Mouse (Mus musculus) forebrain, embryonic 11.5 days (tissue): Measurements from ENCODE around the gene Olfr221. TPM values are rescaled to one million over a fixed set of nuclear protein-coding genes. Genes with fewer than 3 reads are reported as not detected.
A peak's percentile ranks its signal among the peaks of the same experiment; 100 is the strongest.

Experiments
- ATAC-seq: fragments of 200-750 bp; cut with Nextera tagmentation; replicated peaks from 2 replicates; pipeline ENCODE4 v1.8.0; 2017; ENCODE audit warnings: moderate TSS enrichment; ENCODE audit not compliant: low FRiP score
- DNase-seq: peaks from one replicate; pipeline ENCODE4 v3.0.0-alpha.2; 2017; ENCODE audit warnings: low spot score
- H3K27ac ChIP-seq: fragments of 300-500 bp; sonication (generic); 2 replicates; pipeline ENCODE4 v1.5.1; 2014; ENCODE audit warnings: low read depth, low read length
- H3K27me3 ChIP-seq: fragments of 300-500 bp; sonication (generic); 2 replicates; pipeline ENCODE4 v1.6.1; 2014; ENCODE audit warnings: mild to moderate bottlenecking, low read length, mixed read lengths; ENCODE audit not compliant: control insufficient read depth, insufficient read depth
- H3K36me3 ChIP-seq: fragments of 300-500 bp; sonication (generic); 2 replicates; pipeline ENCODE4 v1.6.1; 2014; ENCODE audit warnings: mild to moderate bottlenecking, low read length, moderate library complexity, mixed read lengths; ENCODE audit not compliant: control insufficient read depth, insufficient read depth
- H3K4me1 ChIP-seq: fragments of 300-500 bp; sonication (generic); replicated peaks from 2 replicates; pipeline ENCODE4 v1.6.1; 2014; ENCODE audit warnings: low read length, mixed read lengths; ENCODE audit not compliant: control insufficient read depth, insufficient read depth
- H3K4me2 ChIP-seq: fragments of 300-500 bp; sonication (generic); 2 replicates; pipeline ENCODE4 v1.6.1; 2014; ENCODE audit warnings: low read depth, mild to moderate bottlenecking, low read length, moderate library complexity, mixed read lengths; ENCODE audit not compliant: severe bottlenecking
- H3K4me3 ChIP-seq: fragments of 300-500 bp; sonication (generic); 2 replicates; pipeline ENCODE4 v1.5.1; 2014; ENCODE audit warnings: low read depth, low read length
- H3K9ac ChIP-seq: fragments of 300-500 bp; sonication (generic); 2 replicates; pipeline ENCODE4 v1.6.1; 2014; ENCODE audit warnings: low read length
- H3K9me3 ChIP-seq: fragments of 300-500 bp; sonication (generic); 2 replicates; pipeline ENCODE4 v1.6.1; 2016; ENCODE audit warnings: low read length, mixed read lengths; ENCODE audit not compliant: control insufficient read depth
- WGBS: fragments of 180-500 bp; shearing (Covaris S2); extraction: QIAGEN DNeasy Blood & Tissue Kit; methylation state at CpG from one replicate; pipeline ENCODE4 v1.1.7; 2014; 5-methylcytosine and 5-hydroxymethylcytosine counted together
- polyA plus RNA-seq: library from polyadenylated mRNA; unstranded; fragments of >200 nt; fragmentation: Nextera tagmentation; extraction: Ambion mirVana; gene quantifications from 2 replicates; pipeline ENCODE4 v1.2.1, GENCODE M21; 2014

Gene Olfr221
- polyA plus RNA-seq, 1 experiment from 2014 or later: not detected

- Histone ChIP-seq H3K27ac (peak overlapping the region; percentile 100), H3K27me3 (no peaks in the 10 kb centered on the region), H3K9me3 (no peaks in the 10 kb centered on the region), H3K36me3 (peaks cover 9% of the 10 kb centered on the region), H3K9ac (peak overlapping the region; percentile 41), H3K4me3 (no peak overlapping the region), H3K4me1 (peaks cover 51% of the 10 kb centered on the region), H3K4me2 (peak overlapping the region; percentile 75)
- 35% methylated on average over 1 of the region's 1 CpGs for WGBS
- DNase-seq: no peak
- ATAC-seq: no peak
These were observed 30.6 kb downstream of the Olfr221 start for GRCm38 (mm10) chr14:52011683-52012082.

DNA sequence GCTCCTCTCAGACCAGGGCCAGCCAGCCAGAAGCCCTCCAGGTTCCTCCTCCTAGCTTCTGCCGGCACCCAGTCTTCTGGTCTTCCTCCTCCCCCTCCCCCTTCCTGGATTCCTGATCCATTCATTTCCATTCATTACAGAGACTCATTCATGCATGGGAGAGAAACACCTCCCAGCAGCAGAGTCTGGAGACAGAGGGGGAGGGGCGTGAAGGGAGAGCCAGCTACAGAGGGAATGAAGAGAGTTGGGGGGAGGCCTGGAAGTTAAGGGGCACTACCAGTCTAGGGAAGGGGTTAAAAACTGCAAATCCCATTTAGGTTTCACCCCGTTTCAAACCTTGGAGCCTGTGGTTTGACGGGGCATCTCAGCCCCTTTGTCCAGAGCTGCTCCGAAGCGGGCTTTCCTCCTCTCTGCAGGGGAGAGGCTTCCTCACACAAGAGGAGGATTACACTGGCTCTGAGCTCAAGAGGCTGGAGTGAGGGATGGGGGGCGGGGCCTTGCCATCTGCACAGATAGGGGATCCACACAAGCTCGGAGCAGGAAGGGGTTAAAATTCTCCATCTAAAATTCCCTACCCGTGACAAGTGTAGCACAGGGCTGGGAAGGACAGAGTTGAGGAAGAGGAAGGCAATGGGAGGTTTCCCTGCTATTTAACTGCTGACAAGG lies 31.7 kb downstream of the Olfr221 start:
- Histone ChIP-seq H3K36me3 (peaks cover 14% of the 10 kb centered on the region), H3K4me3 (peak overlapping the region; percentile 42), H3K27ac (peak overlapping the region; percentile 100), H3K4me1 (peaks cover 44% of the 10 kb centered on the region), H3K9me3 (no peaks in the 10 kb centered on the region), H3K4me2 (peak overlapping the region; percentile 75), H3K27me3 (no peaks in the 10 kb centered on the region), H3K9ac (peak overlapping the region; percentile 55)
- peak; percentile 83 for ATAC-seq
- DNase-seq: peak; percentile 88
- WGBS: under 1% methylated on average over 9 of the region's 9 CpGs

GRCm38 (mm10) chr14:52009841-52010240 lies 32.4 kb downstream of the Olfr221 start:
- Histone ChIP-seq H3K36me3 (peaks cover 14% of the 10 kb centered on the region), H3K4me3 (peak overlapping the region; percentile 42), H3K9me3 (no peaks in the 10 kb centered on the region)

DNA sequence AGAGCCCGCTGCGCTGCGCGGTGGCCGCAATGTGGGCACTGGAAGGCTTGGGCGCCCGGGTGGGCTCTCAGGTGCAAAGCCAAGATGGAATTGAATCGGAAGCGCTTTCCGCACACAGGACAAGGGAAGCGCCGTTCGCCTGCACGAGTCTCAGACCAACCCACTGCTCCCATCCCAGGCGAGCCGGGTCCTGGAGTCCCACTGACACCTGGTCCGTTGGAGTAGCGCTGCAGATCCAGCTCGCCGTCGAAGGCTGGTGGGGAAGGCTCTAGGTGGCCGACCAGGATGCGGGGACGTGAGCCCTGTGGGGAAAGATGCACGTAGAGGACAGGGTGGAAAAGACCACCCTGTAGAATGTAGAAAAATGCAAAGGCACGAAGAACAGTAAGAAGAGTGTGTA lies 32.9 kb downstream of the Olfr221 start:
- WGBS: 23% methylated on average over 26 of the region's 26 CpGs
- Histone ChIP-seq H3K9me3 (no peaks in the 10 kb centered on the region), H3K36me3 (peaks cover 14% of the 10 kb centered on the region), H3K4me2 (peak overlapping the region; percentile 75), H3K4me1 (peaks cover 49% of the 10 kb centered on the region), H3K4me3 (peak overlapping the region; percentile 42), H3K27ac (peak overlapping the region; percentile 100; the same call in 1 of the 2 replicates), H3K27me3 (no peaks in the 10 kb centered on the region), H3K9ac (peak overlapping the region; percentile 55)
- ATAC-seq (no peak), DNase-seq (no peak)

More at GRCm38 (mm10) chr14:52009841-52010240, 32.4 kb downstream of the Olfr221 start:
- Histone ChIP-seq H3K27me3 (no peaks in the 10 kb centered on the region), H3K4me2 (peak overlapping the region; percentile 75), H3K4me1 (peaks cover 45% of the 10 kb centered on the region), H3K27ac (peak overlapping the region; percentile 100), H3K9ac (peak overlapping the region; percentile 55)
- ATAC-seq: no peak
- DNase-seq: no peak
- WGBS: 32% methylated on average over 6 of the region's 6 CpGs

DNA sequence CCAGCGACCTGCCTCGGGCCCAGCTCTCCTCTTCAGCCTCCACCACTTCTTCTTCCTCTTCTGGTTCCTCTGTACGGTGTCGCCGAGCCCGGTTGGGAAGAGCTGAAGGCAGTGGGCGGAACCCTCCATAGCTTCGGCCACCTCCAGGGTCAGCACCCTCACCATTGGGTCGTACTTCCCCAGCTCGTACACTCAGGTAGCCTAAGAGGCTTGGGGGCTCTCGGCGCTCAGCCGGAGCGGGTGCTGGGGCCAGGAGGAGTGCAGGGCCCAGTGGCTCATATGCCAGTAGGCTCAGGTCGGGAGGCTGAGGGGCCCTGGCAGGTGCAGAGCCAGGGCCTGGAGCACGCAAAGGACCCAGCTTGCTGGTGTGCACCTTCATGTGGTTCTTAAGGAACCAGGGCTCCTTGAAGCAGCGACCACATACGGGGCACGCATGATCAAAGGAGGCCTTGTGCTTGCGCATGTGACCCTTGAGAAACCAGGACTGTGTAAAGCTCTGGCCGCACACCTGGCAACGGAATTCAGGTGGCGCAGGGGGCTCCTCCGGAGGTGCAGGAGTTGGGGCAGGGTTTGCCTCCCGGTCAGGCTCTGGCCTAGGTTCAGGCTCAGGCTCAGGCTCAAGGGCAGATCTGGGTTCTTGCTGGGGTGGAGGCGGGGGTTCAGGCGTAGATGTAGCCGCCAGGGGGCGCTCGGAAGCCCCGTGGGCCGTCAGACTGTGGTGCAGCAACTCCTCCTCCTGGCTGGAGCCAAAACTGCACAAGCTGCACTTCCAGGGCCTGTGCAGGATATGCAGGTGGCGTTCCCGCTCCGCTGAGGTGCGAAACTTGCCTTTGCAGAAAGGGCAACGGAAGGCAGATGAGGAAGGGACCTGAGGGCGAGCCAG lies 33.7 kb downstream of the Olfr221 start:
- ATAC-seq: peak; percentile 16
- Histone ChIP-seq H3K9me3 (no peaks in the 10 kb centered on the region), H3K4me3 (peak overlapping the region; percentile 42), H3K27me3 (no peaks in the 10 kb centered on the region), H3K27ac (peak overlapping the region; percentile 37), H3K9ac (peak overlapping the region; percentile 55), H3K36me3 (peaks cover 14% of the 10 kb centered on the region), H3K4me1 (peaks cover 55% of the 10 kb centered on the region), H3K4me2 (peak overlapping the region; percentile 75)
- 52% methylated on average over 38 of the region's 38 CpGs for WGBS
- peak; percentile 97 for DNase-seq

DNA sequence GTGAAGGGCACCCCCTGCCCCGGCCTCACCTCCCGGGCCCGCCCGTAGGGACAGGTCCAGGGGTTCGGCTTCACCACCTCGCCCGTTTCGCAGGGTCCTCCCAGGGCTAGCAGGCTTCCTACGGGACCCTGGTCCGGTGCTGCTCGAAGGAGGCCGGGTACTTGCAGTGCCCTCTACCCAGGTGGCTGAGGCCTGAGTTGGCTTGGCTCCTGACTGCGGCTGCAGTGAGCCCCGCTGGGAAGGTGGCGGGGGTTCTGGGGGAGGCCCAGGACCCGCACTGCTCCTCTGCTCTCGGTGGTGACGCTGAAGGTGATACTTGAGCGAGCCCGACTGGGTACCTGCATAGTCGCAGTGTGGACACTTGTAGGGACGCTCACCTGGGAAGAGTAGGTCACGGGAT lies 35.5 kb downstream of the Olfr221 start:
- DNase-seq (peak; percentile 64), ATAC-seq (no peak)
- WGBS: 92% methylated on average over 23 of the region's 23 CpGs
- Histone ChIP-seq H3K9ac (no peak overlapping the region), H3K27ac (no peak overlapping the region), H3K4me1 (peaks cover 47% of the 10 kb centered on the region), H3K9me3 (no peaks in the 10 kb centered on the region), H3K4me3 (no peak overlapping the region), H3K36me3 (peaks cover 24% of the 10 kb centered on the region), H3K27me3 (no peaks in the 10 kb centered on the region), H3K4me2 (no peak overlapping the region)

GRCm38 (mm10) chr14:52006241-52006640 lies 36.0 kb downstream of the Olfr221 start:
- Histone ChIP-seq H3K9me3 (no peaks in the 10 kb centered on the region), H3K4me1 (peaks cover 42% of the 10 kb centered on the region), H3K36me3 (peaks cover 25% of the 10 kb centered on the region), H3K4me2 (no peak overlapping the region), H3K4me3 (no peak overlapping the region), H3K27me3 (no peaks in the 10 kb centered on the region), H3K27ac (no peak overlapping the region), H3K9ac (no peak overlapping the region)
- DNase-seq (peak; percentile 61), ATAC-seq (no peak)
- WGBS: 67% methylated on average over 8 of the region's 8 CpGs

GRCm38 (mm10) chr14:52005616-52006015 lies 36.6 kb downstream of the Olfr221 start:
- H3K27me3 ChIP-seq: no peaks in the 10 kb centered on the region
- DNase-seq: no peak
- no peaks in the 10 kb centered on the region for H3K9me3 ChIP-seq
- no peak overlapping the region; the same call in 1 of the 2 replicates for H3K27ac ChIP-seq
- no peak for ATAC-seq
- H3K4me1 ChIP-seq: peaks cover 40% of the 10 kb centered on the region
- no peak overlapping the region for H3K4me3 ChIP-seq
- H3K4me2 ChIP-seq: no peak overlapping the region
- no peak overlapping the region for H3K9ac ChIP-seq
- WGBS: 74% methylated on average over 6 of the region's 6 CpGs
- peaks cover 25% of the 10 kb centered on the region for H3K36me3 ChIP-seq
